Mouse (Mus musculus) bone marrow macrophage, adult 2 months (primary cell): ENCODE data around the gene Ak3.

Experiments used
- CTCF ChIP-seq: IDR thresholded peaks from 2 replicates; pipeline ENCODE4 v1.5.1; 2012; ENCODE audit warnings: low read depth, mild to moderate bottlenecking, low read length, moderate library complexity
- POLR2A ChIP-seq: IDR thresholded peaks from 2 replicates; pipeline ENCODE4 v1.6.1; 2012; ENCODE audit warnings: mild to moderate bottlenecking, low read depth, low read length, borderline replicate concordance

DNA sequence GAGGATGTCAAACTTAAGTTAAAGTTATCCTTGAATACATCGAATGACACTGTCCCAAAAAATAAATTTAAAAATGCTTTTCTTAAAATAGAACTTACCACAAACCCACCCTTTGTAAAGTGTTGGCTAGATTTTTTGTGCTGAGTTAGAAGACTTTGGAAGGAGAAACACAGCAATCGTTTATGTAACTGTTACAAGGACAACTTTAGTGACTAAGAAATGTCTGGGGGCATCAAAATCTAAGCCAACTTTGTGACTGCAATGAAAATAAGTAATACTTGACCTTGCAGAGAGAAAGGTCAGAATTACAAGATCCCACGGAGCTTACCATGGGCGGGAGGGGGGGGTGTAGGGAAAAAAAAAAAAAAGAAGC lies 814 bp downstream of the Ak3 start:
- TF ChIP-seq POLR2A (no peak), CTCF (no peak)
